Mouse (Mus musculus) embryonic facial prominence, embryonic 10.5 days (tissue): Measurements from ENCODE around the gene Kif9. TPM values are rescaled to one million over a fixed set of nuclear protein-coding genes. Genes with fewer than 3 reads are reported as not detected.

Source experiments
- polyA plus RNA-seq: library from polyadenylated mRNA; unstranded; fragments of >200 nt; fragmentation: Nextera tagmentation; extraction: Ambion mirVana; gene quantifications from 2 replicates; pipeline ENCODE4 v1.2.1, GENCODE M21; 2016

Gene Kif9
- polyA plus RNA-seq, 1 experiment from 2014 or later: 1.3 TPM

Other genes with a start within 250 kb of the Kif9 start
- gene Cspg5, start 233.2 kb upstream of the Kif9 start, polyA plus RNA-seq: 2.1 and 2.3 TPM in 2 replicates
- 44.0 and 45.6 TPM in 2 replicates for gene Elp6, start 171.8 kb upstream of the Kif9 start, polyA plus RNA-seq
- 38.5 and 40.3 TPM in 2 replicates for gene Scap, start 143.7 kb upstream of the Kif9 start, polyA plus RNA-seq
- gene Ptpn23, start 68.7 kb upstream of the Kif9 start, polyA plus RNA-seq: 15.1 and 15.5 TPM in 2 replicates
- not detected in 2 replicates for gene Ngp, start 57.2 kb upstream of the Kif9 start, polyA plus RNA-seq
- 10.6 and 10.7 TPM in 2 replicates for gene Klhl18, start 264 bp upstream of the Kif9 start, polyA plus RNA-seq
- 36.7 and 37.4 TPM in 2 replicates for gene Setd2, start 55.6 kb downstream of the Kif9 start, polyA plus RNA-seq
- gene Nradd, start 147.5 kb downstream of the Kif9 start, polyA plus RNA-seq: 37.8 and 39.3 TPM in 2 replicates
- 1.9 and 2.0 TPM in 2 replicates for gene Nbeal2, start 177.2 kb downstream of the Kif9 start, polyA plus RNA-seq
- 174 and 177 TPM in 2 replicates for gene Ccdc12, start 179.5 kb downstream of the Kif9 start, polyA plus RNA-seq